ENCODE assay signal across 8 mouse cellular contexts in the genomic region with DNA sequence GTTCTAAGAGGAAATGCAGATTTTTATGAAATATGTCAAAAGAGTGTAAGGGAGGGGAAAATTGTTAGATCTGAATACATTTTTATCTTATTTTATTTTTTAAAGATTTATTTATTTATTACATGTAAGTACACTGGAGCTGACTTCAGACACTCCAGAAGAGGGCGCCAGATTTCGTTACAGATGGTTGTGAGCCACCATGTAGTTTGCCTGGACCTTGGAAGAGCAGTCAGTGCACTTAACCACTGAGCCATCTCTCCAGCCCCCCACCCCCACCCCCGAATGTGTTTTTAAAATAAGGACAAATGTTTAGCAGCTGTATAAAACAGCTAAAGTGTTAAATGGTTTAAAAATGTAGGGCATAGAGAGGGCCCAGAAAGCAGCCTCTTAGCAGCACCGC. TPM values are rescaled to one million over a fixed set of nuclear protein-coding genes. Genes with fewer than 3 reads are reported as not detected.
DNase-seq lines count a peak whose midpoint lies in the region; ATAC-seq and TF ChIP-seq lines count a peak whose summit lies in the region.

No protein-coding gene starts in this region.

- no peaks in the 10 kb centered on the region for H3K27me3 ChIP-seq in kidney, adult 2 months (replicated peaks; ENCODE audit: control insufficient read depth, insufficient read depth, low read length)
- no peaks in the 10 kb centered on the region for H3K27me3 ChIP-seq in kidney, embryonic 14.5 days (ENCODE audit: control insufficient read depth, insufficient read depth, low read length)
- H3K27me3 ChIP-seq in E14TG2a.4 (ENCODE audit: insufficient read depth, low read length) = no peaks in the 10 kb centered on the region

- DNase-seq in kidney, adult 2 months = peak; percentile 80
- peak; percentile 62 for DNase-seq in heart, adult 8-10 months (ENCODE audit: low spot score)
- DNase-seq in left cerebral cortex, postnatal 14 days (ENCODE audit: low spot score in 2 of 2) = peak; percentile 43 to 63
- DNase-seq in right cerebral cortex, postnatal 4 days = peak; percentile 24
- DNase-seq in c-Kit-positive CD71-positive TER-119-positive erythroid progenitor cells, embryonic 14.5 days (ENCODE audit: low spot score) = no peak

- no peaks in the 10 kb centered on the region for H3K9me3 ChIP-seq in kidney, embryonic 14.5 days (ENCODE audit: control insufficient read depth, low read length)
- no peaks in the 10 kb centered on the region for H3K9me3 ChIP-seq in E14TG2a.4 (ENCODE audit: low read length)

- intact Hi-C loops in left cerebral cortex, postnatal 14 days (cut with DNase I) = loop anchor here (5.0 kb wide), 1 partner anchor 73 kb away; no protein-coding TSS in a partner anchor

- H3K36me3 ChIP-seq in kidney, adult 2 months (ENCODE audit: control insufficient read depth, insufficient read depth, low read length) = no peaks in the 10 kb centered on the region
- no peaks in the 10 kb centered on the region for H3K36me3 ChIP-seq in kidney, embryonic 14.5 days (ENCODE audit: control insufficient read depth, insufficient read depth, low read length)
- H3K36me3 ChIP-seq in E14TG2a.4 (ENCODE audit: insufficient read depth, low read length) = no peaks in the 10 kb centered on the region

- TF ChIP-seq POLR2A in kidney, adult 2 months (IDR thresholded peaks at IDR 0.05; ENCODE audit: low read depth, low read length) = no peak
- TF ChIP-seq POLR2A in bone marrow, adult 2 months (IDR thresholded peaks at IDR 0.05; ENCODE audit: borderline replicate concordance, control insufficient read depth, low read depth, low read length) = no peak

- H3K4me2 ChIP-seq in kidney, embryonic 14.5 days (replicated peaks; ENCODE audit: low read depth, low read length) = no peak overlapping the region

- 30% methylated on average over 4 of the region's 4 CpGs for WGBS in kidney, adult 2 months
- WGBS in kidney, embryonic 14.5 days = 25% methylated on average over 4 of the region's 4 CpGs
- WGBS in bone marrow, adult 2 months = 24% methylated on average over 4 of the region's 4 CpGs

- peaks cover 6% of the 10 kb centered on the region; the same call in 1 of the 2 replicates for H3K4me1 ChIP-seq in kidney, adult 2 months (ENCODE audit: control insufficient read depth, insufficient read depth, low read length)
- no peaks in the 10 kb centered on the region for H3K4me1 ChIP-seq in kidney, embryonic 14.5 days (ENCODE audit: control insufficient read depth, insufficient read depth, low read length)
- H3K4me1 ChIP-seq in E14TG2a.4 (replicated peaks; ENCODE audit: low read depth, low read length) = peaks cover 42% of the 10 kb centered on the region
- no peaks in the 10 kb centered on the region; the same call in 1 of the 2 replicates for H3K4me1 ChIP-seq in bone marrow, adult 2 months (ENCODE audit: control insufficient read depth, insufficient read depth, low read length)

- H3K4me3 ChIP-seq in kidney, adult 2 months (ENCODE audit: insufficient read depth, low read depth, low read length) = no peak overlapping the region
- no peak overlapping the region for H3K4me3 ChIP-seq in kidney, embryonic 14.5 days (ENCODE audit: low read length)
- peak overlapping the region; percentile 26; the same call in 1 of the 2 replicates for H3K4me3 ChIP-seq in E14TG2a.4 (replicated peaks; ENCODE audit: low read length)
- H3K4me3 ChIP-seq in bone marrow, adult 2 months (replicated peaks; ENCODE audit: control insufficient read depth, low read depth, low read length) = no peak overlapping the region

- peak; percentile 44 for TF ChIP-seq CTCF in kidney, adult 2 months (conservative IDR thresholded peaks at IDR 0.05; ENCODE audit: insufficient read depth, insufficient read length, low read depth, low read length)
- TF ChIP-seq CTCF in E14TG2a.4 (conservative IDR thresholded peaks at IDR 0.05; ENCODE audit: low read length) = peak; percentile 52
- TF ChIP-seq CTCF in bone marrow, adult 2 months (IDR thresholded peaks at IDR 0.05; ENCODE audit: control insufficient read depth, insufficient read depth, low read length) = peak; percentile 37; the same call in 1 of the 2 replicates

- H3K9ac ChIP-seq in kidney, embryonic 14.5 days (ENCODE audit: low read depth, low read length) = no peak overlapping the region

- H3K27ac ChIP-seq in kidney, adult 2 months (ENCODE audit: insufficient read depth, low read depth, low read length) = no peak overlapping the region
- H3K27ac ChIP-seq in kidney, embryonic 14.5 days (ENCODE audit: low read depth, low read length) = no peak overlapping the region
- H3K27ac ChIP-seq in bone marrow, adult 2 months (ENCODE audit: control insufficient read depth, insufficient read depth, low read depth, low read length, poor library complexity) = no peak overlapping the region

- no peak for ATAC-seq in kidney, embryonic 14.5 days (ENCODE audit: low FRiP score, low TSS enrichment)

RNA-seq across cellular contexts. Expression of a gene that starts 15.6 kb away (rescaled TPM):
- polyA plus RNA-seq in kidney, adult 2 months (2012; rRNA removed) = 14.9 and 17.9 TPM in 2 replicates
- 13.5 and 19.2 TPM in 2 replicates for polyA plus RNA-seq in kidney, embryonic 14.5 days (2014; fragmentation: Nextera tagmentation; extraction: Ambion mirVana)
- polyA plus RNA-seq in bone marrow, adult 2 months (2011; ENCODE audit: insufficient read depth, insufficient read length, low replicate concordance, missing spikeins) = 7.7 and 11.9 TPM in 2 replicates
- 1 to 10 TPM; 6.5 to 9.3 (median 7.6) TPM for total RNA-seq in heart, adult 8-10 months (2022)
- total RNA-seq in left cerebral cortex, postnatal 14 days (2021) = 10 to 100 TPM; 15.6 to 17.8 TPM

RNA-seq across cellular contexts. Expression of a gene that starts 41.5 kb away (rescaled TPM):
- polyA plus RNA-seq in kidney, adult 2 months (2012; rRNA removed) = 9.1 and 10.2 TPM in 2 replicates
- polyA plus RNA-seq in kidney, embryonic 14.5 days (2014; fragmentation: Nextera tagmentation; extraction: Ambion mirVana) = 22.8 and 33.6 TPM in 2 replicates
- 50.0 and 123 TPM in 2 replicates for polyA plus RNA-seq in bone marrow, adult 2 months (2011; ENCODE audit: insufficient read depth, insufficient read length, low replicate concordance, missing spikeins)
- 10 to 100 TPM in 2 of 4 experiments, 1 to 10 TPM in 2; 7.5 to 12.7 (median 9.8) TPM for total RNA-seq in heart, adult 8-10 months (2022)
- total RNA-seq in left cerebral cortex, postnatal 14 days (2021) = 10 to 100 TPM; 19.4 to 27.0 TPM

RNA-seq across cellular contexts. Expression of a gene that starts 55.5 kb away (rescaled TPM):
- 124 and 129 TPM in 2 replicates for polyA plus RNA-seq in kidney, adult 2 months (2012; rRNA removed)
- polyA plus RNA-seq in kidney, embryonic 14.5 days (2014; fragmentation: Nextera tagmentation; extraction: Ambion mirVana) = 53.8 and 59.2 TPM in 2 replicates
- polyA plus RNA-seq in bone marrow, adult 2 months (2011; ENCODE audit: insufficient read depth, insufficient read length, low replicate concordance, missing spikeins) = 3.9 and 16.7 TPM in 2 replicates
- 10 to 100 TPM; 30.1 to 40.2 (median 34.8) TPM for total RNA-seq in heart, adult 8-10 months (2022)
- total RNA-seq in left cerebral cortex, postnatal 14 days (2021) = 10 to 100 TPM; 20.8 to 24.7 TPM

RNA-seq across cellular contexts. Expression of a gene that starts 55.6 kb away (rescaled TPM):
- 2.5 and 3.2 TPM in 2 replicates for polyA plus RNA-seq in kidney, adult 2 months (2012; rRNA removed)
- 1.2 and 3.1 TPM in 2 replicates for polyA plus RNA-seq in kidney, embryonic 14.5 days (2014; fragmentation: Nextera tagmentation; extraction: Ambion mirVana)
- polyA plus RNA-seq in bone marrow, adult 2 months (2011; ENCODE audit: insufficient read depth, insufficient read length, low replicate concordance, missing spikeins) = not detected in 2 replicates
- 1 to 10 TPM in 2 of 4 experiments, under 1 TPM in 2; 0.78 to 1.4 (median 1.1) TPM for total RNA-seq in heart, adult 8-10 months (2022)
- total RNA-seq in left cerebral cortex, postnatal 14 days (2021) = 1 to 10 TPM; 6.3 to 7.6 TPM
